Mouse (Mus musculus) MEL (cell line): ENCODE measurements around the gene Igf2bp3.

Source experiments
- CHD1 ChIP-seq: IDR thresholded peaks from 2 replicates; pipeline ENCODE4 v1.6.1; 2012; ENCODE audit warnings: low read depth, mild to moderate bottlenecking, inconsistent platforms, low read length, improper control_type of control experiment
- CTCF ChIP-seq, 3 experiments: IDR thresholded peaks in 2 of 3; conservative IDR thresholded peaks in 1 of 3; 2 replicates each; pipeline ENCODE4 v1.5.1; 2011 to 2012; ENCODE audit warnings: low read length in 3 of 3, low read depth in 2 of 3, mild to moderate bottlenecking in 2 of 3, improper control_type of control experiment in 1 of 3, inconsistent platforms in 1 of 3, mixed read lengths in 1 of 3, moderate library complexity in 1 of 3; ENCODE audit not compliant: control insufficient read depth in 1 of 3, insufficient read depth in 1 of 3, poor library complexity in 1 of 3, severe bottlenecking in 1 of 3
- E2F4 ChIP-seq: IDR thresholded peaks from 2 replicates; pipeline ENCODE4 v1.6.1; 2011; ENCODE audit warnings: low read depth, low read length, improper control_type of control experiment, borderline replicate concordance
- HCFC1 ChIP-seq: IDR thresholded peaks from 2 replicates; pipeline ENCODE4 v1.6.1; 2012; ENCODE audit warnings: low read depth, mild to moderate bottlenecking, inconsistent platforms, low read length, improper control_type of control experiment, moderate library complexity
- MAFK ChIP-seq: IDR thresholded peaks from 2 replicates; pipeline ENCODE4 v1.6.1; 2011; ENCODE audit warnings: low read depth, mild to moderate bottlenecking, low read length, improper control_type of control experiment, borderline replicate concordance
- MXI1 ChIP-seq: IDR thresholded peaks from 2 replicates; pipeline ENCODE4 v1.6.1; 2011; ENCODE audit warnings: mild to moderate bottlenecking, low read depth, low read length, improper control_type of control experiment
- POLR2A ChIP-seq, 2 experiments: IDR thresholded peaks; 2 replicates each; pipeline ENCODE4 v1.6.1; 2011 to 2012; ENCODE audit warnings: low read length in 2 of 2, mild to moderate bottlenecking in 2 of 2, control low read depth in 1 of 2, improper control_type of control experiment in 1 of 2, low read depth in 1 of 2, moderate library complexity in 1 of 2; ENCODE audit not compliant: control insufficient read depth in 1 of 2, insufficient read depth in 1 of 2, poor library complexity in 1 of 2
- ZKSCAN1 ChIP-seq: IDR thresholded peaks from 2 replicates; pipeline ENCODE4 v1.6.1; 2012; ENCODE audit warnings: low read depth, mild to moderate bottlenecking, inconsistent platforms, low read length, improper control_type of control experiment, moderate library complexity

- TF ChIP-seq MAFK (no peak), POLR2A (IDR thresholded peaks at IDR 0.05; ENCODE audit: control insufficient read depth in 1 of 2, insufficient read depth in 1 of 2, low read depth in 1 of 2, low read length in 2 of 2, poor library complexity in 1 of 2) (no peak), CTCF (IDR thresholded peaks at IDR 0.05 in 2 of 3, conservative IDR thresholded peaks at IDR 0.05 in 1 of 3; ENCODE audit: control insufficient read depth in 1 of 3, insufficient read depth in 1 of 3, low read depth in 2 of 3, low read length in 3 of 3, poor library complexity in 1 of 3, severe bottlenecking in 1 of 3) (no peak), E2F4 (no peak), HCFC1 (no peak), MXI1 (no peak), ZKSCAN1 (no peak), CHD1 (no peak)
These were observed 178.2 kb downstream of the Igf2bp3 start, which contains the start of gene Gpnmb for GRCm38 (mm10) chr6:49036275-49037267.
